Mouse (Mus musculus): ENCODE results near the gene Ppef1.

The Ppef1 gene

DNA sequence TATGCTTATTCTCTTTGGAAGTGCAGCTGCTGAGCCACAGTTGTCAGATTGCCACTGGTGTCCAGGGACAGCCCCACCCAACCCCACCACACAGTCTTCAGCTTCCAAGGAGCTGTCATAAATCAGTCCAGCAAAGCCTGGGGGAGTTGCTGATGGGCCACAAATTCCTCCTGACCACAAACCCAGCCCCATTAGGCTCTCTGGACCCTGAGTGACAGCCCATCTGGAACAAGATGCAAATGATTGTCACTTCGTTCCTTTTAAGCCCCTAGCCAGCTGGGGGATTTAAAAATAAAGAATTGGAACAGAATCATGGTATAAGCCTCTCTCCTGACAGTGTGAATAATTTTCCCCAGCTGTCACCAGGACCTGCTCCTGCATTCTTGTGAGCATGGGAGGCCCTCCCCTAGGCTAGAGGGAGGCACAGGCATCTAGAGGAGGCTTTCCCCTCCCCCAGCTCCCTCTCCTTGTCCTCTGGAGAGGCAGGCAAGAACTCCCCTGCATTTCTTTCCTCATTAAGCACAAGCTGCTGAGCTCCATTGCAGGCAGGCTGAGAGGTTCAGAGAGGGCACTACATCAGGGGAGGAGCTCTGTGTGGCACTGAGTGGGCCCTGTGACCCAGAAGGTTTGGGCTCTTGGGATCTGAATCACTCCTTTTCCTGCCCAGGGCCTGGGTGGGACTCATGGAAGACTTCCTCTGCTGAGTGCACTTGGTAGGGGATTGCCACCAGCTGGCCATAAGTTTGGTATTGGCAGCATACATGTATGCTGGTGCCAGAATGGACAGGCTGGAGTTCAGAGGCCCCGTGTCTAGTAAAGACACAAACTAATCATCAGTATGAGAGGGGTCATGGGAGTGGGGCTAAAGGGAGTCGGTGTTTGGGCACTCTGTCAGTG lies 136.8 kb downstream of the Ppef1 start:
- DNase-seq (ENCODE audit: low read depth, low spot score): no peak

DNA sequence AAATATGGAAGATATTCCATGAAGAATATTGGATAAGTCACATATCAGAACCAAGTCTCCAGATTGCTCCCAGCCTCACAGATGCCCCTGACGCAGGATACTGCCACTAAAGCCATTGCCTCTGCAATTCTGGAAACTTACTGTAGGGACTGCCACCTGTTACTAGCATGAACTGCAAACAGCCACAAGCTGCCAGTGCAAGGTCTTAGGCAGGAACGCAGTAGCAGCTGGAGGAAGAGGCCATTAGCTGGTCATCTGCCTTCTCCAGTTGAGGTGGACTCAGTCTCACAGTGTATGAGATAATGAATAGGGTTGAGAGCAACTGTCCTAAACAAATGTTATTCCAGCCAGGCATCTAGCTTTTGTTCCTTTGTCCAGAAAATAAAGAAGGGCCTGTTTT lies 137.5 kb downstream of the Ppef1 start:
- no peak for DNase-seq (ENCODE audit: low read depth, low spot score)

DNA sequence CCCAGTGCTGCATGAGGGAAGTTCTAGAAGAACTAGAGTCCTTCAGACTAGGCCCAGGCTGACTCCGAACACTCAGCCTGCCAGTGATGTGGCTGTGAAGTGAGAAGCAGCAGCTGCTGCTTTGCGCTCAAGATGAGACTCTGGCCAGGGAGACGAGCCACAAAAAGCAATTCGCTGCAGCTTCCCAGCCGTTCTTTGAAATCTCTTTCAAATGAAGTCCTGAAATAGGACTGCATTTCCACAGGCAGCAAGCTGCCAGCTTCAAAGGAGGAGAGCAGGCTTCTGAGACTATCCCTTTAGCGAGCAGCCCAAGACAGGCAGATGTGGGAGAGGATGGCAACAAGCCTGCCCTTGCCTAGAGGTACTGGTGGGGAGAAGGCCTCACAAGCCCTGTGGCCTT lies 142.6 kb downstream of the Ppef1 start:
- no peak for DNase-seq (ENCODE audit: low read depth, low spot score)

DNA sequence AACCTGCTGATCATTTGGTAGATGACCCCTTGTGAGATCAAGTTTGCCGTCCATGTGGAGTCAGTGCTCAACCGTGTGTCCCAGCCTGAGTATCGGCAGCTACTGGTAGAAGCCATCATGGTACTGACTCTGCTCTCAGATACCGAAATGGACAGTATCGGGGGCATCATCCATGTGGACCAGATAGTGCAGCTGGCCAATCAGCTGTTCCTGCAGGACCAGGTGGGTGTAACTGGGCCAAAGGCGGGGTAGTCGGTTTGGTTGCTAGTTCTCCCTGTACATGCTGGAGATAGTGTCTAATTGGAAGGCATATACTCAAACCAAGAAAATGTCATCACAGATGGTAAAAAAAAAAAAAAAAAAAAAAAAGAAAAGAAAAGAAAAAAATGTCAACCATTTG lies 145.4 kb downstream of the Ppef1 start:
- no peak for DNase-seq (ENCODE audit: low read depth, low spot score)

DNA sequence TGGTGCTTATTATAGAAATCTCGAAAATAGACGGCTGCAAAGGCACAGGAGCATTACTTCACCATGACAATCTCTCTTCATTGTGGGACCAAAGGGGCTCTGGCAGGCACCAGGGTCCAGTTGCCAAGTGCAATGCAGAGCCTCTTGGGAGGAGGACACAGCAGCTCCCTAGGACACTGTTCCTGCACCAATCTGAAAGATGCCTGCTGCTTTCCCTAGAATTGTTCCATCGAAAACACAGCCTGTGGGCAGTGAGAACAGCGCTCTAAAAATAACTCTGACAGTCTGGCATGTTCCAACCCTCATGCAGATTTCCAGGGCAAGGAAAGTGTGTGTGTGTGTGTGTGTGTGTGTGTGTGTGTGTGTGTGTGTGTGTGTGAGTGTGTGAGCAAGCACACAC lies 147.0 kb downstream of the Ppef1 start:
- DNase-seq (ENCODE audit: low read depth, low spot score): no peak

DNA sequence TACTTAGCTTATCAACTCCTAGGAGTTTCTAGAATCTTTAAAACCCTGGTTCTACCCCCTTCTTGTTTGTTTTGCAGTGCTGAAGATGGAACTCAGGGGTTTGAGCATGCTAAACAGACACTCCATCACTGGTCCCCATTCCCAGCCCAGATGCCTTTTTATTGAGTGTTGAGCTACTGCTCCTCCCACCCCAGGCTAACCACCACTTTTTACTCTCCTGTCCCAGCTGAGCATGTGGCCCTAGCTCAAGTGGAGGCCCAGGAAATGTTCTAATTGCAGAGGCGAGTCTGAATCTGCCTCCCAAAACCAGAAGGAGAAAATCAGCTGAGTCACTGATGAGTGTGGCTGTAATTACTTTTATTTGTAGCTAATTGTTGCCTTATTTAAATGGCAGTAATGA lies 150.5 kb downstream of the Ppef1 start:
- DNase-seq (ENCODE audit: low read depth, low spot score): no peak

DNA sequence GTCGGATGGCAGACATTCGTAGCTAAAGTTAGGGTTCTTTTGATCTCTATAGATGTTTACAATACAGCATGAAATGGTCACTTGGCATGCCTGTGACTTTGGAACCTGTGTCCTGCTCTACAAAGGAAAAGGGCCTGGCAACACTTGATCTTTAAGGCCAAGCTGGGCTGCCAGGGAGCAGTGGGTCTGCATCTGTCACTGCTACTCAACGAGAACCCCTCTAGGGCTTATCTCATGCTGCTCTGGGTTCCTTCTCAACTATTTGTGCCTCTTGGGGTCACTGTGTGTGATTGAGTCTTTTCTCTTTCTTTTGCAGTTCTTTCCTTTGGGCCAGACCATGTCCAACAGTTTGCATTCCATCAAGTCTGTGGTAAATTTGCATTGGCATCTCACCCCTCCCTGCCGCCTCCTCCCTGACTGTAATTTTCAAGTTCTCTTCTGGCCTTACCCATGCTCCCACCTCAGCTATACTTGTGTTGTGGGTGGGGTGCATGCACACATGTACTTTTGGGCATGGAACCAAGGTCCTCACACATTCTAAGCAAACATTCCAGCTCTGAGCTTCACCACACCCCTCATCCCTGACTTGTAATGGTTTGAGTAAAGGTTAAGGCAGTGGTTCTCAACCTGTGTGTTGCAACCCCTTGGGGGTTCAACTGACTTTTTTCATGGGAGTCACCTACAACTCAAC lies 151.3 kb downstream of the Ppef1 start:
- DNase-seq (ENCODE audit: low read depth, low spot score): no peak

DNA sequence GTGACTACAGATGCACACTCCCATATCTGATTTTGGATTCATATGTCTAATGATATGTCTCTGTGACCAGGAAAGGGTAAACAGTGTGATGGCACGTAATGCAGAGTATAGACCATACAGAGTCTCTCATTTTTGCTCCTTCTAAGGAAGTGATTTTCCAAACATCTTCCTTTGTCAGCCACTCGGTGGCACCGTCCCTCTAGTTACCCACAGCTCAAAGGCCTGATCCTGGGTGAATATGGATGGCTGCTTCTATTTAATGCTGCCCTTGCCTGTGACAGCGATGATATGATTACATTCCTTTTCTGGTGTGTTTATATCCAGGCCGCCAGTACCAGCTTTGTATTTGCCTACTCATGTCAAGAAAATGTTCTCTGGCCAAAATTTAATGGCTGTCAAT lies 152.0 kb downstream of the Ppef1 start:
- DNase-seq (ENCODE audit: low read depth, low spot score): no peak
